Mouse (Mus musculus) cortical plate, adult 2 months (tissue): Measurements from ENCODE around the gene Shroom3.

ENCODE experiments used
- CTCF ChIP-seq: fragments of 200-500 bp; IDR thresholded peaks from 2 replicates; pipeline ENCODE4 v1.5.1; 2011; ENCODE audit warnings: mild to moderate bottlenecking, control low read depth, low read length; ENCODE audit not compliant: insufficient read depth; ENCODE audit errors: extremely low read depth
- POLR2A ChIP-seq: fragments of 200-500 bp; IDR thresholded peaks from 2 replicates; pipeline ENCODE4 v1.6.1; 2011; ENCODE audit warnings: mild to moderate bottlenecking, low read length, control low read depth; ENCODE audit not compliant: insufficient read depth; ENCODE audit errors: extremely low read depth

DNA sequence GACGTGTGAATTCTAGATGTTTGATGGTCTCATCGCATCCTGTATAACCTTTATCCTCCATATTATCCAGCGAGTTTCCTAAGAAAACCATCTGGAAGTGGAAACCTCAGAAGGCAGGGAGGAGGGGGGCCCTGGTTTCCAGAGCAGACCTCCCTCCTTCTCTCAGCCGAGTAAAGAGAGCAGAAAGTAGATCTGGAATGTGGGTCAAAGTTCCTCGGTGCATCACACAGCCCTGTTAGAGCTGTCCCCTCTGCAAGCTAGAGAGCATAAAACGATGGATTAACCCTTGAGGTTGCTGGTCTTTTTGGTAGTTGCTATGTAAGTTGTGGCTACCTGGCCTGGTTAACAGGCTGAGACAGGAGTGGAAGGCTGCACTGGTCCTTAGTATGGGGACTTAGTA is 46.0 kb downstream of the Shroom3 start:
- TF ChIP-seq POLR2A (no peak), CTCF (no peak)
